Mouse (Mus musculus): ENCODE data around the gene Abca14. TPM values are rescaled to one million over a fixed set of nuclear protein-coding genes. Genes with fewer than 3 reads are reported as not detected.

Abca14 gene
- total RNA-seq (2014; rRNA removed): not detected in 2 replicates
- polyA plus RNA-seq (2015; fragmentation: Nextera tagmentation; extraction: Ambion mirVana): not detected in 2 replicates

GRCm38 (mm10) chr7:120203789-120204188, at the start of gene Abca14:
Gene Abca14, plus strand, starts transcription at chr7:120203961.
- 3% methylated on average over 26 of the region's 26 CpGs for WGBS
- peak within 1 kb of the TSS; percentile 32 for H3K4me2 ChIP-seq (ENCODE audit: low read depth, low read length, poor library complexity, severe bottlenecking)
- no peaks in the 10 kb centered on the region for H3K9me3 ChIP-seq (ENCODE audit: low read length)
- DNase-seq (ENCODE audit: low spot score): peak; percentile 82
- H3K27ac ChIP-seq (ENCODE audit: low read depth, low read length): no peak within 1 kb of the TSS
- H3K4me3 ChIP-seq (ENCODE audit: low read depth, low read length): no peak within 1 kb of the TSS
- peak; percentile 79 for ATAC-seq (ENCODE audit: low FRiP score)
- TF ChIP-seq CTCF (IDR thresholded peaks at IDR 0.05): peak; percentile 95
- peaks cover 25% of the 10 kb centered on the region for H3K27me3 ChIP-seq (ENCODE audit: insufficient read depth, low read length)
- H3K4me1 ChIP-seq (ENCODE audit: insufficient read depth, low read length): peaks cover 5% of the 10 kb centered on the region; the same call in 1 of the 2 replicates
- no peak within 1 kb of the TSS for H3K9ac ChIP-seq (replicated peaks; ENCODE audit: low read length, poor library complexity, severe bottlenecking)
- H3K36me3 ChIP-seq (ENCODE audit: insufficient read depth, low read length): no peaks in the 10 kb centered on the region

- WGBS: 19% methylated on average over 2 of the region's 2 CpGs
- H3K27me3 ChIP-seq (ENCODE audit: insufficient read depth, low read length): no peaks in the 10 kb centered on the region
- no peak for ATAC-seq (ENCODE audit: low FRiP score)
These were observed 46.8 kb upstream of the Abca14 start for GRCm38 (mm10) chr7:120156841-120157409.

GRCm38 (mm10) chr7:120157575-120158061, 46.1 kb upstream of the Abca14 start:
- no peak overlapping the region for H3K9ac ChIP-seq (replicated peaks; ENCODE audit: low read length, poor library complexity, severe bottlenecking)
- no peaks in the 10 kb centered on the region for H3K9me3 ChIP-seq (ENCODE audit: low read length)
- H3K4me2 ChIP-seq (ENCODE audit: low read depth, low read length, poor library complexity, severe bottlenecking): no peak overlapping the region
- H3K36me3 ChIP-seq (ENCODE audit: insufficient read depth, low read length): no peaks in the 10 kb centered on the region
- ATAC-seq (ENCODE audit: low FRiP score) (no peak), DNase-seq (ENCODE audit: low spot score) (peak; percentile 15)
- no peak overlapping the region for H3K27ac ChIP-seq (ENCODE audit: low read depth, low read length)
- H3K27me3 ChIP-seq (ENCODE audit: insufficient read depth, low read length): no peaks in the 10 kb centered on the region
- H3K4me3 ChIP-seq (ENCODE audit: low read depth, low read length): no peak overlapping the region
- WGBS: 20% methylated on average over 5 of the region's 5 CpGs
- no peaks in the 10 kb centered on the region for H3K4me1 ChIP-seq (ENCODE audit: insufficient read depth, low read length)
- TF ChIP-seq CTCF (IDR thresholded peaks at IDR 0.05): no peak

More at GRCm38 (mm10) chr7:120156841-120157409, 46.8 kb upstream of the Abca14 start:
- DNase-seq (ENCODE audit: low spot score): no peak
- Histone ChIP-seq H3K9ac (replicated peaks; ENCODE audit: low read length, poor library complexity, severe bottlenecking) (no peak overlapping the region), H3K36me3 (ENCODE audit: insufficient read depth, low read length) (no peaks in the 10 kb centered on the region), H3K4me3 (ENCODE audit: low read depth, low read length) (no peak overlapping the region), H3K27ac (ENCODE audit: low read depth, low read length) (no peak overlapping the region), H3K4me1 (ENCODE audit: insufficient read depth, low read length) (no peaks in the 10 kb centered on the region), H3K9me3 (ENCODE audit: low read length) (no peaks in the 10 kb centered on the region), H3K4me2 (ENCODE audit: low read depth, low read length, poor library complexity, severe bottlenecking) (no peak overlapping the region)
- TF ChIP-seq CTCF (IDR thresholded peaks at IDR 0.05): no peak

- no peak for ATAC-seq (ENCODE audit: low FRiP score)
- Histone ChIP-seq H3K4me2 (ENCODE audit: low read depth, low read length, poor library complexity, severe bottlenecking) (no peak overlapping the region), H3K4me1 (ENCODE audit: insufficient read depth, low read length) (no peaks in the 10 kb centered on the region), H3K9ac (replicated peaks; ENCODE audit: low read length, poor library complexity, severe bottlenecking) (no peak overlapping the region), H3K27me3 (ENCODE audit: insufficient read depth, low read length) (no peaks in the 10 kb centered on the region), H3K36me3 (ENCODE audit: insufficient read depth, low read length) (no peaks in the 10 kb centered on the region), H3K4me3 (ENCODE audit: low read depth, low read length) (no peak overlapping the region), H3K9me3 (ENCODE audit: low read length) (no peaks in the 10 kb centered on the region), H3K27ac (ENCODE audit: low read depth, low read length) (no peak overlapping the region)
- no peak for TF ChIP-seq CTCF (IDR thresholded peaks at IDR 0.05)
- no peak for DNase-seq (ENCODE audit: low spot score)
- 20% methylated on average over 4 of the region's 4 CpGs for whole genome bisulfite sequencing
These were observed 45.6 kb upstream of the Abca14 start for GRCm38 (mm10) chr7:120158121-120158613.

- Histone ChIP-seq H3K9me3 (ENCODE audit: low read length) (no peaks in the 10 kb centered on the region), H3K4me1 (ENCODE audit: insufficient read depth, low read length) (no peaks in the 10 kb centered on the region), H3K4me3 (ENCODE audit: low read depth, low read length) (no peak overlapping the region), H3K4me2 (ENCODE audit: low read depth, low read length, poor library complexity, severe bottlenecking) (no peak overlapping the region), H3K9ac (replicated peaks; ENCODE audit: low read length, poor library complexity, severe bottlenecking) (no peak overlapping the region), H3K27me3 (ENCODE audit: insufficient read depth, low read length) (no peaks in the 10 kb centered on the region), H3K36me3 (ENCODE audit: insufficient read depth, low read length) (no peaks in the 10 kb centered on the region), H3K27ac (ENCODE audit: low read depth, low read length) (no peak overlapping the region)
- no peak for TF ChIP-seq CTCF (IDR thresholded peaks at IDR 0.05)
- WGBS: 88% methylated on average over 11 of the region's 11 CpGs
- DNase-seq (ENCODE audit: low spot score): no peak
- no peak for ATAC-seq (ENCODE audit: low FRiP score)
These were observed 40.0 kb upstream of the Abca14 start for GRCm38 (mm10) chr7:120163581-120164251.

- Histone ChIP-seq H3K4me3 (ENCODE audit: low read depth, low read length) (no peak overlapping the region), H3K36me3 (ENCODE audit: insufficient read depth, low read length) (no peaks in the 10 kb centered on the region), H3K27me3 (ENCODE audit: insufficient read depth, low read length) (no peaks in the 10 kb centered on the region), H3K4me1 (ENCODE audit: insufficient read depth, low read length) (no peaks in the 10 kb centered on the region), H3K9ac (replicated peaks; ENCODE audit: low read length, poor library complexity, severe bottlenecking) (no peak overlapping the region), H3K4me2 (ENCODE audit: low read depth, low read length, poor library complexity, severe bottlenecking) (no peak overlapping the region), H3K27ac (ENCODE audit: low read depth, low read length) (no peak overlapping the region), H3K9me3 (ENCODE audit: low read length) (no peaks in the 10 kb centered on the region)
- TF ChIP-seq CTCF (IDR thresholded peaks at IDR 0.05): no peak
- ATAC-seq (ENCODE audit: low FRiP score): no peak
- WGBS: 91% methylated on average over 1 of the region's 1 CpGs
- no peak for DNase-seq (ENCODE audit: low spot score)
These were observed 31.5 kb upstream of the Abca14 start for GRCm38 (mm10) chr7:120172188-120172700.

All from midbrain, postnatal 0 days (tissue).